Mouse (Mus musculus) midbrain, embryonic 16.5 days (tissue): ENCODE data around the gene Iyd. TPM values are rescaled to one million over a fixed set of nuclear protein-coding genes. Genes with fewer than 3 reads are reported as not detected.

Source experiments
- ATAC-seq: fragments of 200-750 bp; cut with Nextera tagmentation; 2 replicates; pipeline ENCODE4 v1.8.0; 2017; ENCODE audit warnings: moderate TSS enrichment
- H3K27ac ChIP-seq: fragments of 300-500 bp; sonication (generic); 2 replicates; pipeline ENCODE4 v1.5.1; 2014; ENCODE audit warnings: mild to moderate bottlenecking, low read length, mixed read lengths
- H3K27me3 ChIP-seq: fragments of 300-500 bp; sonication (generic); 2 replicates; pipeline ENCODE4 v1.6.1; 2014; ENCODE audit warnings: low read depth, low read length, mixed read lengths; ENCODE audit not compliant: control insufficient read depth, insufficient read depth
- H3K36me3 ChIP-seq: fragments of 300-500 bp; sonication (generic); 2 replicates; pipeline ENCODE4 v1.6.1; 2014; ENCODE audit warnings: mild to moderate bottlenecking, low read length, moderate library complexity, mixed read lengths; ENCODE audit not compliant: control insufficient read depth, insufficient read depth
- H3K4me1 ChIP-seq: fragments of 300-500 bp; sonication (generic); 2 replicates; pipeline ENCODE4 v1.6.1; 2014; ENCODE audit warnings: mild to moderate bottlenecking, low read length, mixed read lengths; ENCODE audit not compliant: control insufficient read depth, insufficient read depth
- H3K4me2 ChIP-seq: fragments of 300-500 bp; sonication (generic); 2 replicates; pipeline ENCODE4 v1.6.1; 2014; ENCODE audit warnings: mild to moderate bottlenecking, low read length, mixed read lengths
- H3K4me3 ChIP-seq: fragments of 300-500 bp; sonication (generic); 2 replicates; pipeline ENCODE4 v1.5.1; 2014; ENCODE audit warnings: low read depth, mild to moderate bottlenecking, low read length, moderate library complexity, mixed read lengths
- H3K9ac ChIP-seq: fragments of 300-500 bp; sonication (generic); 2 replicates; pipeline ENCODE4 v1.6.1; 2014; ENCODE audit warnings: low read depth, low read length, mixed read lengths
- H3K9me3 ChIP-seq: fragments of 300-500 bp; sonication (generic); replicated peaks from 2 replicates; pipeline ENCODE4 v1.6.1; 2014; ENCODE audit warnings: mild to moderate bottlenecking, low read length, mixed read lengths; ENCODE audit not compliant: control insufficient read depth, poor library complexity, severe bottlenecking
- WGBS: fragments of 180-500 bp; shearing (Covaris S2); extraction: QIAGEN DNeasy Blood & Tissue Kit; methylation state at CpG from one replicate; pipeline ENCODE4 v1.1.7; 2014; 5-methylcytosine and 5-hydroxymethylcytosine counted together
- polyA plus RNA-seq: library from polyadenylated mRNA; unstranded; fragments of >200 nt; fragmentation: Nextera tagmentation; extraction: Ambion mirVana; gene quantifications from 2 replicates; pipeline ENCODE4 v1.2.1, GENCODE M21; 2015

Iyd gene
- polyA plus RNA-seq, 1 experiment from 2014 or later = 0.59 TPM

GRCm38 (mm10) chr10:3530661-3531060 lies 9.4 kb upstream of the Iyd start:
- ATAC-seq = no peak
- 52% methylated on average over 4 of the region's 4 CpGs for WGBS
- Histone ChIP-seq H3K4me3 (no peak overlapping the region), H3K4me1 (0 out of 2 replicates have a peak, but pooled peaks cover 4% of the 10 kb centered on the region), H3K36me3 (no peaks in the 10 kb centered on the region), H3K27ac (no peak overlapping the region), H3K9ac (no peak overlapping the region), H3K9me3 (no peaks in the 10 kb centered on the region), H3K27me3 (peaks cover 6% of the 10 kb centered on the region), H3K4me2 (no peak overlapping the region)

DNA sequence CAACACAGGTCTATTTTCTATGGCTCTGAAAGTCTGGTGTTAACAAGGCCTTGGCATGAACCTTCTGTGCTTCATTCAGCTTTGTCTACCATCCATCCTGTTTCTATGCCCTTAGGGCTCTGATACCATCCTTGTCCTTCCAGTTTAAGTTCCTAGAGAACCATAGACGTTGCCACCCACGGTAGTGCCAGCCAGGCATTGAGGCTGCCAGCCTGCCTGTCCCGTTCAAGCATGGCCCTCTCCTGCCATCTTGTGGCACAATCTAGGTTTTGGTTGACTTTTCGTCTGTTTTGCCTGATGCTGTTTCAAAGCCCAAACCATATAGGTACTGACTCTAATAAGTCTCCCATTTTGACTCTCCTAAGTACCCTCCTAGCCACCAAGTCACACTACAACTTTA lies 8.7 kb upstream of the Iyd start:
- Histone ChIP-seq H3K4me3 (no peak overlapping the region), H3K4me2 (no peak overlapping the region), H3K27me3 (peaks cover 6% of the 10 kb centered on the region), H3K9ac (no peak overlapping the region), H3K27ac (no peak overlapping the region), H3K9me3 (no peaks in the 10 kb centered on the region), H3K4me1 (0 out of 2 replicates have a peak, but pooled peaks cover 4% of the 10 kb centered on the region), H3K36me3 (no peaks in the 10 kb centered on the region)
- WGBS = 2% methylated on average over 4 of the region's 4 CpGs
- ATAC-seq = peak; percentile 68

DNA sequence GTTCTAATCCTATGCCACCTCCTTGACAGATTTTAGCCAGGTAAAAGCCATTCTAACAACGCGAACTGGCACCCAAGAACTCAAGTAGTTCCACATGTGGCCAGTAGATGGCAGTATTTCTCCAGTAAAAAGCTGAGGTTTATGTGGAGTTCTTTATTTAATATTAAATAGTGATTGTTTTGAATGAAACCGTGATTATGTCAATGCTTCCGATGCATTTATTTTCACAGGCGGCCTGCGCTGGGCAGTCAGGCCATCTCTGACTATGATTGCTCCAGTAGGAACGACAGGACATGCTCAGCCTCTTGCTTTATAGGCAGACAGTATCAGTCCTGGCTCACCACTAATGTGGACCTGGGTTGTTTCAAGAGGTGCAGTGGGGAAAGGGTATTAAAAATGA lies 5.6 kb upstream of the Iyd start:
- 4% methylated on average over 7 of the region's 7 CpGs for WGBS
- ATAC-seq = peak; percentile 65
- H3K9ac ChIP-seq = no peak overlapping the region

GRCm38 (mm10) chr10:3536361-3536760 lies 3.7 kb upstream of the Iyd start:
- Histone ChIP-seq H3K36me3 (no peaks in the 10 kb centered on the region), H3K4me3 (no peak overlapping the region), H3K9ac (no peak overlapping the region), H3K4me1 (no peaks in the 10 kb centered on the region), H3K9me3 (no peaks in the 10 kb centered on the region), H3K27ac (no peak overlapping the region), H3K4me2 (no peak overlapping the region), H3K27me3 (peaks cover 6% of the 10 kb centered on the region)
- WGBS = 47% methylated on average over 1 of the region's 1 CpGs
- ATAC-seq = no peak

More for the DNA sequence above, 5.6 kb upstream of the Iyd start:
- no peaks in the 10 kb centered on the region for H3K36me3 ChIP-seq
- peak overlapping the region; percentile 52 for H3K4me2 ChIP-seq
- H3K4me3 ChIP-seq = peak overlapping the region; percentile 10; the same call in 1 of the 2 replicates
- peaks cover 6% of the 10 kb centered on the region for H3K27me3 ChIP-seq
- no peaks in the 10 kb centered on the region for H3K9me3 ChIP-seq
- H3K27ac ChIP-seq = no peak overlapping the region
- 0 out of 2 replicates have a peak, but pooled peaks cover 4% of the 10 kb centered on the region for H3K4me1 ChIP-seq

- no peak overlapping the region for H3K4me3 ChIP-seq
- H3K27me3 ChIP-seq = no peaks in the 10 kb centered on the region
- H3K36me3 ChIP-seq = no peaks in the 10 kb centered on the region
- 76% methylated on average over 2 of the region's 2 CpGs for WGBS
- H3K9me3 ChIP-seq = no peaks in the 10 kb centered on the region
- H3K4me1 ChIP-seq = no peaks in the 10 kb centered on the region
- H3K27ac ChIP-seq = no peak overlapping the region
- no peak overlapping the region for H3K4me2 ChIP-seq
- no peak for ATAC-seq
- no peak overlapping the region for H3K9ac ChIP-seq
Observed at GRCm38 (mm10) chr10:3549384-3549783, 9.3 kb downstream of the Iyd start.

DNA sequence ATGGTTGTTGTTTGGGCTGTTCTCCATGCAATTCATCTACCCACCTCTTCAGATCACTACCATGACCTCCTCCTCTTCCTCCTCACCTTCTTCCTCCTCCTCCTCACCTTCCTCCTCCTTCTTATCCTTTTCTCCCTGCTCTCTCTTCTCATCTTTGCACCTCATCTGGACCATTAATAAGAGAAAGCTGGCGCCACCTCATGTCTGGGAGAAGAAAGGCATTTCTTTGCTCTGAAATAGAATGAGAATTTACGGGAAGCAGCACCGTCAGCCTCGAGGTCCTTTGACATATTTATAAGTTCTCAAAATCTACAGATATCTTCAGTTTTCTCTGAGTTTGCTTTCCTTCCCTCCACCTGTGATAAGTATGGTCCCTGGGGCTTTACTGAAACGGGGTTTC lies 15.1 kb downstream of the Iyd start:
- Histone ChIP-seq H3K4me2 (no peak overlapping the region), H3K4me1 (no peaks in the 10 kb centered on the region), H3K4me3 (no peak overlapping the region), H3K27ac (no peak overlapping the region), H3K27me3 (no peaks in the 10 kb centered on the region), H3K9me3 (no peaks in the 10 kb centered on the region), H3K36me3 (no peaks in the 10 kb centered on the region), H3K9ac (no peak overlapping the region)
- no peak for ATAC-seq
- 73% methylated on average over 5 of the region's 5 CpGs for WGBS

DNA sequence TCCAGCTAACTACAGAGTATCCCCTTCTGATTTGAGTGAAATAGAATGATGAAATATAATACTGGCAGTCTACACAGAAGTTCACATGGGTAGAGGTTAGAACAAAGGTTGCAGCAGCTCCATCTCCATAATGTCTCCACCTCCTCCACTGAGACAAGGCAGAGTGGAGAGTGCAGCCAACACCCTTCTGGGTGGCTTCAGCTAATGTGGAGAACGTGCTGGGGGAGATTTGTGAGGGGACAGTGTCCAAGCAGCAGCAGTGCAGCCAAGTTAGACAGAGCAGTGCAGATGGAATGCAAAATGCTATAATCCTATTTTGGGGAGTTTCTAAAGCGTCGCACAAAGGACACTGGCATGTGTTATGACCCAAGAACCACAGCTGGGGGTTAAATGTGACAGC lies 16.5 kb downstream of the Iyd start:
- ATAC-seq = no peak
- H3K9me3 ChIP-seq = no peaks in the 10 kb centered on the region
- H3K4me3 ChIP-seq = no peak overlapping the region
- WGBS = 56% methylated on average over 3 of the region's 3 CpGs
- H3K4me2 ChIP-seq = no peak overlapping the region
- no peak overlapping the region for H3K9ac ChIP-seq
- no peaks in the 10 kb centered on the region for H3K27me3 ChIP-seq
- H3K27ac ChIP-seq = no peak overlapping the region
- no peaks in the 10 kb centered on the region for H3K4me1 ChIP-seq
- no peaks in the 10 kb centered on the region for H3K36me3 ChIP-seq

GRCm38 (mm10) chr10:3559136-3559535 lies 19.1 kb downstream of the Iyd start:
- H3K4me1 ChIP-seq = no peaks in the 10 kb centered on the region

GRCm38 (mm10) chr10:3562165-3562564 lies 22.1 kb downstream of the Iyd start:
- H3K27ac ChIP-seq = no peak overlapping the region
- no peak overlapping the region for H3K4me3 ChIP-seq
- no peak overlapping the region for H3K9ac ChIP-seq
- no peaks in the 10 kb centered on the region for H3K4me1 ChIP-seq
- H3K9me3 ChIP-seq = no peaks in the 10 kb centered on the region
- H3K36me3 ChIP-seq = no peaks in the 10 kb centered on the region
- no peak for ATAC-seq
- no peak overlapping the region for H3K4me2 ChIP-seq
- no peaks in the 10 kb centered on the region for H3K27me3 ChIP-seq

More at GRCm38 (mm10) chr10:3559136-3559535, 19.1 kb downstream of the Iyd start:
- whole genome bisulfite sequencing = 96% methylated on average over 1 of the region's 1 CpGs
- no peaks in the 10 kb centered on the region for H3K9me3 ChIP-seq
- no peak for ATAC-seq
- no peaks in the 10 kb centered on the region for H3K36me3 ChIP-seq
- H3K9ac ChIP-seq = no peak overlapping the region
- H3K27me3 ChIP-seq = no peaks in the 10 kb centered on the region
- H3K4me2 ChIP-seq = no peak overlapping the region
- no peak overlapping the region for H3K27ac ChIP-seq
- no peak overlapping the region for H3K4me3 ChIP-seq
